Mouse (Mus musculus): Measurements from ENCODE around the gene Capn13.

DNA sequence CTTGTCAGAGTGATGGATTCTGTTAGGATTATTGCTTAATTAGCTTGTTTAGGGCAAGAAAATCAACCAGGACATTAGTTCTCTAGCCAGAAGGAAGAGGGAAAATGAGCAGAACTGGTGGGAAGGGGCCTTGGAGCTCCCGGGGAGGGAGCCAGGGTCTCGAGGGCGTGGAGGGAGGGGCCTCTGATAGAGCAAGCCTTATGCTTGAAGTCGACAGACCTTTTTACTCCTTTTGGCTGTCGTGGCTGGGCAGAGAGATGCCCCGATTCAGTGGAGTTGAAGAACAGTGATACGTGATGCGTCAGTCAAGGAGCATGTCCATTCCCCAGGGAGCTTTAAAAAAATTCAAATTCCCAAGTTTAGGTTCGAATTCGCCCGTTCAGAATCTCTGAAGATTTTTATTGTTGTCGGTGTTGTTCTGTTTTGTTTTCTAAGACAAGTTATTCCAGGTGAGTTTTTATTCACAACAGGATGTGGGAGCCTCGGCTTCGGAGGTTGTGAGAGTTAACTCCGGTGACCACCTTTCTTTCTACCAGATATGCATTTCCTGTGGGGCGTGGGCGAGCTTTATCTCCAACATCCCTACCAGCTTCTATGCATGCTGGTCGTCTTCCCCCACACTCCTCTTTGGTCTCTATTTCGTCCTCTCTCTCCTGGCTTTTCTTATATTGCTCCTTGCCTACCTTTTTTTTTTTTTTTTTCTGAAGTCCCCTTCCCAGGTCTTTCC, 96.4 kb downstream of the Capn13 start:
- no peak for TF ChIP-seq POLR2A (IDR thresholded peaks at IDR 0.05; ENCODE audit: extremely low read depth, insufficient read depth, low read length)
- no peak for TF ChIP-seq CTCF (IDR thresholded peaks at IDR 0.05; ENCODE audit: extremely low read depth, insufficient read depth, low read length)

Measured in cortical plate, adult 2 months (tissue).